Mouse (Mus musculus) heart, embryonic 10.5 days (tissue): ENCODE results near the gene Nek5. TPM values are rescaled to one million over a fixed set of nuclear protein-coding genes. Genes with fewer than 3 reads are reported as not detected.

Experiments used
- DNase-seq: peaks from one replicate; pipeline ENCODE4 v3.0.0-alpha.2; 2017; ENCODE audit warnings: low spot score
- H3K27ac ChIP-seq: fragments of 300-500 bp; sonication (generic); 2 replicates; pipeline ENCODE4 v1.5.1; 2016; ENCODE audit warnings: mild to moderate bottlenecking
- H3K27me3 ChIP-seq: fragments of 300-500 bp; sonication (generic); 2 replicates; pipeline ENCODE4 v1.6.1; 2016; ENCODE audit warnings: mild to moderate bottlenecking; ENCODE audit not compliant: poor library complexity, insufficient read depth, severe bottlenecking
- H3K36me3 ChIP-seq: fragments of 300-500 bp; sonication (generic); 2 replicates; pipeline ENCODE4 v1.6.1; 2016; ENCODE audit warnings: mild to moderate bottlenecking, moderate library complexity
- H3K4me1 ChIP-seq: fragments of 300-500 bp; sonication (generic); 2 replicates; pipeline ENCODE4 v1.6.1; 2016; ENCODE audit warnings: mild to moderate bottlenecking
- H3K4me3 ChIP-seq: fragments of 300-500 bp; sonication (generic); 2 replicates; pipeline ENCODE4 v1.5.1; 2016; ENCODE audit warnings: mild to moderate bottlenecking, moderate library complexity
- H3K9me3 ChIP-seq: fragments of 300-500 bp; sonication (generic); 2 replicates; pipeline ENCODE4 v1.6.1; 2016; ENCODE audit warnings: mild to moderate bottlenecking, moderate library complexity
- WGBS: fragments of 180-500 bp; shearing (Covaris S2); methylation state at CpG from one replicate; pipeline ENCODE4 v1.1.7; 2016; 5-methylcytosine and 5-hydroxymethylcytosine counted together
- polyA plus RNA-seq: library from polyadenylated mRNA; unstranded; fragments of >200 nt; fragmentation: Nextera tagmentation; extraction: Ambion mirVana; gene quantifications from 2 replicates; pipeline ENCODE4 v1.2.1, GENCODE M21; 2016

Gene Nek5
- polyA plus RNA-seq, result 0.09 TPM in 1 of 2 replicates, not detected in the other

- Histone ChIP-seq H3K36me3 (peaks cover 20% of the 10 kb centered on the region), H3K4me1 (no peaks in the 10 kb centered on the region), H3K27me3 (no peaks in the 10 kb centered on the region), H3K4me3 (peak within 1 kb of the TSS; percentile 67), H3K9me3 (no peaks in the 10 kb centered on the region), H3K27ac (no peak within 1 kb of the TSS; the same call in 1 of the 2 replicates)
- DNase-seq, result peak; percentile 85
- 3% methylated on average over 29 of the region's 29 CpGs for WGBS
Measured at GRCm38 (mm10) chr8:22124220-22125152, at the start of gene Nek5. Gene Nek5, minus strand, starts transcription at chr8:22125053.

- H3K9me3 ChIP-seq, result no peaks in the 10 kb centered on the region
- H3K27ac ChIP-seq, result no peak overlapping the region
- H3K4me3 ChIP-seq, result no peak overlapping the region
- H3K36me3 ChIP-seq, result peaks cover 37% of the 10 kb centered on the region
- peak; percentile 54 for DNase-seq
- WGBS, result 92% methylated on average over 5 of the region's 5 CpGs
- no peaks in the 10 kb centered on the region for H3K27me3 ChIP-seq
- peaks cover 9% of the 10 kb centered on the region; the same call in 1 of the 2 replicates for H3K4me1 ChIP-seq
Measured at GRCm38 (mm10) chr8:22169167-22169566, 44.3 kb upstream of the Nek5 start.

GRCm38 (mm10) chr8:22166080-22166603, 41.3 kb upstream of the Nek5 start, which contains the start of gene Nek3:
Gene Nek3, minus strand, starts transcription at chr8:22166435.
- Histone ChIP-seq H3K4me3 (peak within 1 kb of the TSS; percentile 69), H3K9me3 (no peaks in the 10 kb centered on the region), H3K36me3 (peaks cover 32% of the 10 kb centered on the region), H3K4me1 (peaks cover 9% of the 10 kb centered on the region; the same call in 1 of the 2 replicates), H3K27ac (peak within 1 kb of the TSS; percentile 89), H3K27me3 (no peaks in the 10 kb centered on the region)
- DNase-seq, result peak; percentile 98
- WGBS, result under 1% methylated on average over 41 of the region's 43 CpGs

GRCm38 (mm10) chr8:22165251-22166079, 40.6 kb upstream of the Nek5 start:
- Histone ChIP-seq H3K4me3 (peak overlapping the region; percentile 69), H3K9me3 (no peaks in the 10 kb centered on the region), H3K36me3 (peaks cover 27% of the 10 kb centered on the region), H3K4me1 (peaks cover 9% of the 10 kb centered on the region; the same call in 1 of the 2 replicates), H3K27ac (peak overlapping the region; percentile 89), H3K27me3 (no peaks in the 10 kb centered on the region)
- DNase-seq, result peak; percentile 69
- WGBS, result 53% methylated on average over 10 of the region's 10 CpGs

- Histone ChIP-seq H3K36me3 (peaks cover 28% of the 10 kb centered on the region), H3K4me3 (no peak overlapping the region), H3K4me1 (peaks cover 9% of the 10 kb centered on the region; the same call in 1 of the 2 replicates), H3K27ac (no peak overlapping the region), H3K9me3 (no peaks in the 10 kb centered on the region), H3K27me3 (no peaks in the 10 kb centered on the region)
- peak; percentile 66 for DNase-seq
- WGBS, result 82% methylated on average over 10 of the region's 10 CpGs
Measured at GRCm38 (mm10) chr8:22164431-22164830, 39.6 kb upstream of the Nek5 start.

GRCm38 (mm10) chr8:22162206-22162605, 37.4 kb upstream of the Nek5 start:
- Histone ChIP-seq H3K4me1 (peaks cover 9% of the 10 kb centered on the region; the same call in 1 of the 2 replicates), H3K27ac (no peak overlapping the region), H3K4me3 (no peak overlapping the region), H3K36me3 (peaks cover 13% of the 10 kb centered on the region), H3K9me3 (no peaks in the 10 kb centered on the region), H3K27me3 (no peaks in the 10 kb centered on the region)
- DNase-seq, result peak; percentile 72
- 82% methylated on average over 8 of the region's 8 CpGs for WGBS

- no peak overlapping the region for H3K4me3 ChIP-seq
- no peak for DNase-seq
- no peaks in the 10 kb centered on the region for H3K9me3 ChIP-seq
- peaks cover 22% of the 10 kb centered on the region for H3K36me3 ChIP-seq
- no peaks in the 10 kb centered on the region for H3K4me1 ChIP-seq
- H3K27ac ChIP-seq, result no peak overlapping the region
- WGBS, result 86% methylated on average over 3 of the region's 3 CpGs
- no peaks in the 10 kb centered on the region for H3K27me3 ChIP-seq
Measured at GRCm38 (mm10) chr8:22150345-22150663, 25.5 kb upstream of the Nek5 start.

GRCm38 (mm10) chr8:22149643-22150344, 24.9 kb upstream of the Nek5 start:
- no peaks in the 10 kb centered on the region for H3K4me1 ChIP-seq
- H3K9me3 ChIP-seq, result no peaks in the 10 kb centered on the region
- no peaks in the 10 kb centered on the region for H3K27me3 ChIP-seq
- WGBS, result 92% methylated on average over 11 of the region's 11 CpGs
- H3K4me3 ChIP-seq, result no peak overlapping the region
- H3K36me3 ChIP-seq, result peaks cover 21% of the 10 kb centered on the region
- DNase-seq, result no peak
- H3K27ac ChIP-seq, result no peak overlapping the region

- H3K27me3 ChIP-seq, result no peaks in the 10 kb centered on the region
- no peaks in the 10 kb centered on the region for H3K4me1 ChIP-seq
- no peak overlapping the region for H3K27ac ChIP-seq
- peaks cover 15% of the 10 kb centered on the region; the same call in 1 of the 2 replicates for H3K36me3 ChIP-seq
- H3K4me3 ChIP-seq, result no peak overlapping the region
- 83% methylated on average over 7 of the region's 7 CpGs for WGBS
- peak; percentile 58 for DNase-seq
- H3K9me3 ChIP-seq, result no peaks in the 10 kb centered on the region
Measured at GRCm38 (mm10) chr8:22148367-22148740, 23.5 kb upstream of the Nek5 start.

GRCm38 (mm10) chr8:22147706-22148366, 23.0 kb upstream of the Nek5 start:
- Histone ChIP-seq H3K9me3 (no peaks in the 10 kb centered on the region), H3K36me3 (peaks cover 15% of the 10 kb centered on the region; the same call in 1 of the 2 replicates), H3K27me3 (no peaks in the 10 kb centered on the region), H3K4me3 (no peak overlapping the region), H3K4me1 (no peaks in the 10 kb centered on the region), H3K27ac (no peak overlapping the region)
- 79% methylated on average over 9 of the region's 9 CpGs for WGBS
- DNase-seq, result peak; percentile 51

- Histone ChIP-seq H3K9me3 (no peaks in the 10 kb centered on the region), H3K27me3 (no peaks in the 10 kb centered on the region), H3K4me3 (no peak overlapping the region), H3K4me1 (no peaks in the 10 kb centered on the region), H3K36me3 (peaks cover 20% of the 10 kb centered on the region; the same call in 1 of the 2 replicates), H3K27ac (no peak overlapping the region)
- peak; percentile 48 for DNase-seq
- WGBS, result 77% methylated on average over 6 of the region's 6 CpGs
Measured at GRCm38 (mm10) chr8:22145831-22146230, 21.0 kb upstream of the Nek5 start.
